Mouse (Mus musculus): Measurements from ENCODE around the gene Ehbp1.

DNA sequence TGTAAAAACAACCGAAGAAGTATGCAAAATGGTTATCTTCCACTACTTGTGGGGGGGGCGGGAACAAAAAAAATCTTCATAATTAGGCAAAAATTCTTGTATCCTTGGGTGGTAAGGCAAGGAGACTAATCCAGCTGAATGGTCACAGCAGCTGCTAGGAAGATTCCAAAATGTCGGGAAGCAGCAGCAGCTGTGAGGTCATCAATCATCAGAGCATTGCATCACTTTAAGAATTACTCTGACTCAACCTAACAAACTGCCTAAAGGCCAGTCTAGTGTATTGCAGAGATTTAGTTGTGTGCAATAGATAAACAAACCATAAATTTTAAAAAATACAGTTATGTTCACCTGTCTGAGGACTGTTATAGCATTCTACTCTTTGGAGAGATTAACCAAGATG is 368.5 kb downstream of the Ehbp1 start:
- no peak for TF ChIP-seq CTCF (conservative IDR thresholded peaks at IDR 0.05 in 1 of 2, IDR thresholded peaks at IDR 0.05 in 1 of 2; ENCODE audit: low read depth in 2 of 2, low read length in 2 of 2)
- TF ChIP-seq USF1 (IDR thresholded peaks at IDR 0.05; ENCODE audit: low read depth, low read length), result no peak

Data from CH12.LX (cell line).